Mouse (Mus musculus) hindbrain, embryonic 14.5 days (tissue): ENCODE data around the gene Relt. TPM values are rescaled to one million over a fixed set of nuclear protein-coding genes. Genes with fewer than 3 reads are reported as not detected.

ENCODE experiments used
- ATAC-seq: fragments of 200-750 bp; cut with Nextera tagmentation; 2 replicates; pipeline ENCODE4 v1.8.0; 2017; ENCODE audit warnings: moderate number of reproducible peaks, mild to moderate bottlenecking, moderate TSS enrichment, moderate library complexity; ENCODE audit not compliant: low FRiP score
- DNase-seq: peaks from one replicate; pipeline ENCODE4 v3.0.0-alpha.2; 2015; ENCODE audit warnings: low spot score
- H3K27ac ChIP-seq: fragments of 300-500 bp; sonication (generic); 2 replicates; pipeline ENCODE4 v1.5.1; 2014; ENCODE audit warnings: mild to moderate bottlenecking, moderate library complexity
- H3K27me3 ChIP-seq: fragments of 300-500 bp; sonication (generic); 2 replicates; pipeline ENCODE4 v1.6.1; 2014; ENCODE audit warnings: mild to moderate bottlenecking, low read length, mixed read lengths; ENCODE audit not compliant: control insufficient read depth, insufficient read depth
- H3K36me3 ChIP-seq: fragments of 300-500 bp; sonication (generic); replicated peaks from 2 replicates; pipeline ENCODE4 v1.6.1; 2014; ENCODE audit not compliant: control insufficient read depth, insufficient read depth
- H3K4me1 ChIP-seq: fragments of 300-500 bp; sonication (generic); replicated peaks from 2 replicates; pipeline ENCODE4 v1.6.1; 2014; ENCODE audit warnings: antibody characterized with exemption, low read length, mixed read lengths; ENCODE audit not compliant: control insufficient read depth, insufficient read depth
- H3K4me2 ChIP-seq: fragments of 300-500 bp; sonication (generic); replicated peaks from 2 replicates; pipeline ENCODE4 v1.6.1; 2014; ENCODE audit warnings: mild to moderate bottlenecking, moderate library complexity
- H3K4me3 ChIP-seq: fragments of 300-500 bp; sonication (generic); replicated peaks from 2 replicates; pipeline ENCODE4 v1.5.1; 2014; ENCODE audit warnings: mild to moderate bottlenecking, low read length
- H3K9ac ChIP-seq: fragments of 300-500 bp; sonication (generic); 2 replicates; pipeline ENCODE4 v1.6.1; 2014
- H3K9me3 ChIP-seq: fragments of 300-500 bp; sonication (generic); 2 replicates; pipeline ENCODE4 v1.6.1; 2016; ENCODE audit warnings: low read length; ENCODE audit not compliant: control insufficient read depth
- WGBS: fragments of 180-500 bp; shearing (Covaris S2); extraction: QIAGEN DNeasy Blood & Tissue Kit; methylation state at CpG from one replicate; pipeline ENCODE4 v1.1.7; 2014; 5-methylcytosine and 5-hydroxymethylcytosine counted together
- polyA plus RNA-seq: library from polyadenylated mRNA; unstranded; fragments of >200 nt; fragmentation: Nextera tagmentation; extraction: Ambion mirVana; gene quantifications from 2 replicates; pipeline ENCODE4 v1.2.1, GENCODE M21; 2014

Relt gene
- polyA plus RNA-seq, 1 experiment from 2014 or later: 5.0 TPM

- Histone ChIP-seq H3K9me3 (no peaks in the 10 kb centered on the region), H3K4me1 (0 out of 2 replicates have a peak, but pooled peaks cover 6% of the 10 kb centered on the region), H3K4me3 (no peak overlapping the region), H3K36me3 (peaks cover 13% of the 10 kb centered on the region), H3K27me3 (no peaks in the 10 kb centered on the region), H3K27ac (no peak overlapping the region), H3K9ac (no peak overlapping the region), H3K4me2 (no peak overlapping the region)
- ATAC-seq (no peak), DNase-seq (no peak)
- WGBS: 95% methylated on average over 5 of the region's 5 CpGs
Observed at GRCm38 (mm10) chr7:100842175-100842574, 21.1 kb downstream of the Relt start.

DNA sequence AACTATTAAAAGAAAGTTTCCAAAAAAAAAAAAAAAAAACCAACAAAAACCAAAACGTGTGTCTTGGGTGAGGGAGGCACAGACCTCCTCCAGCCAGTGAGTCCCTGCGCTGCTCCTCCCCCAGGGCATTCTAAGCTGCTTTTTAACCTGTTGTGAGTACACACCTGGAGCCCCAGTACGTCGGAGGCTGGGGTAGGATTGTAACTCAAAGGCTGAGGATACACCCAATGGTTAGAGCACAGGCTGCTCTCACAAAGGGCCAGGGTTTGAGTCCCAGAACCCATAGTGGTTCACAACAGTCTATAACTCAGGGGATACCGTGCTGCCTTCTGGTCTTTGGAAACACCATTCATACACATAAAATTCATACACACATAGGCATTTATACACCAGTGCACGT is 21.6 kb downstream of the Relt start:
- no peak overlapping the region for H3K4me3 ChIP-seq
- H3K4me2 ChIP-seq: no peak overlapping the region
- H3K9me3 ChIP-seq: no peaks in the 10 kb centered on the region
- no peak for ATAC-seq
- no peaks in the 10 kb centered on the region for H3K27me3 ChIP-seq
- DNase-seq: no peak
- no peak overlapping the region for H3K27ac ChIP-seq
- 90% methylated on average over 6 of the region's 6 CpGs for WGBS
- H3K4me1 ChIP-seq: 0 out of 2 replicates have a peak, but pooled peaks cover 6% of the 10 kb centered on the region
- H3K9ac ChIP-seq: no peak overlapping the region
- H3K36me3 ChIP-seq: peaks cover 19% of the 10 kb centered on the region

GRCm38 (mm10) chr7:100840906-100841305 is 22.3 kb downstream of the Relt start:
- Histone ChIP-seq H3K36me3 (peaks cover 26% of the 10 kb centered on the region), H3K4me1 (0 out of 2 replicates have a peak, but pooled peaks cover 6% of the 10 kb centered on the region), H3K4me3 (no peak overlapping the region), H3K9ac (no peak overlapping the region), H3K4me2 (no peak overlapping the region), H3K27me3 (no peaks in the 10 kb centered on the region), H3K27ac (no peak overlapping the region), H3K9me3 (no peaks in the 10 kb centered on the region)
- DNase-seq: no peak
- 100% methylated on average over 1 of the region's 1 CpGs for WGBS
- no peak for ATAC-seq

GRCm38 (mm10) chr7:100839632-100840402 is 23.4 kb downstream of the Relt start:
- no peak for DNase-seq
- no peaks in the 10 kb centered on the region for H3K27me3 ChIP-seq
- 74% methylated on average over 6 of the region's 6 CpGs for WGBS

GRCm38 (mm10) chr7:100837701-100838100 is 25.5 kb downstream of the Relt start:
- Histone ChIP-seq H3K4me3 (no peak overlapping the region), H3K36me3 (peaks cover 53% of the 10 kb centered on the region)
- WGBS: 52% methylated on average over 1 of the region's 1 CpGs

More at GRCm38 (mm10) chr7:100839632-100840402, 23.4 kb downstream of the Relt start:
- Histone ChIP-seq H3K27ac (no peak overlapping the region), H3K4me2 (no peak overlapping the region), H3K4me1 (no peaks in the 10 kb centered on the region), H3K9ac (no peak overlapping the region), H3K4me3 (no peak overlapping the region), H3K9me3 (no peaks in the 10 kb centered on the region), H3K36me3 (peaks cover 35% of the 10 kb centered on the region)
- no peak for ATAC-seq

GRCm38 (mm10) chr7:100836657-100837056 is 26.6 kb downstream of the Relt start:
- 95% methylated on average over 10 of the region's 10 CpGs for WGBS
- Histone ChIP-seq H3K9me3 (no peaks in the 10 kb centered on the region), H3K27me3 (no peaks in the 10 kb centered on the region), H3K36me3 (peaks cover 56% of the 10 kb centered on the region), H3K27ac (no peak overlapping the region), H3K4me3 (no peak overlapping the region), H3K9ac (no peak overlapping the region), H3K4me2 (no peak overlapping the region), H3K4me1 (no peaks in the 10 kb centered on the region)
- DNase-seq (no peak), ATAC-seq (no peak)

More at GRCm38 (mm10) chr7:100837701-100838100, 25.5 kb downstream of the Relt start:
- Histone ChIP-seq H3K4me1 (no peaks in the 10 kb centered on the region), H3K9ac (no peak overlapping the region), H3K27me3 (no peaks in the 10 kb centered on the region), H3K27ac (no peak overlapping the region), H3K4me2 (no peak overlapping the region), H3K9me3 (no peaks in the 10 kb centered on the region)
- no peak for DNase-seq
- ATAC-seq: no peak

- no peak overlapping the region for H3K9ac ChIP-seq
- WGBS: 91% methylated on average over 6 of the region's 6 CpGs
- no peak overlapping the region for H3K4me3 ChIP-seq
- H3K4me2 ChIP-seq: no peak overlapping the region
- H3K4me1 ChIP-seq: no peaks in the 10 kb centered on the region
- no peaks in the 10 kb centered on the region for H3K27me3 ChIP-seq
- DNase-seq (no peak), ATAC-seq (no peak)
- peaks cover 56% of the 10 kb centered on the region for H3K36me3 ChIP-seq
- no peak overlapping the region for H3K27ac ChIP-seq
- H3K9me3 ChIP-seq: no peaks in the 10 kb centered on the region
Observed at GRCm38 (mm10) chr7:100835711-100836110, 27.5 kb downstream of the Relt start.

GRCm38 (mm10) chr7:100835168-100835567 is 28.1 kb downstream of the Relt start:
- no peaks in the 10 kb centered on the region for H3K9me3 ChIP-seq
- no peak overlapping the region for H3K9ac ChIP-seq
- H3K4me2 ChIP-seq: no peak overlapping the region
- ATAC-seq (no peak), DNase-seq (no peak)
- WGBS: 97% methylated on average over 7 of the region's 7 CpGs
- no peak overlapping the region for H3K27ac ChIP-seq
- H3K4me3 ChIP-seq: no peak overlapping the region
- H3K4me1 ChIP-seq: no peaks in the 10 kb centered on the region
- H3K27me3 ChIP-seq: no peaks in the 10 kb centered on the region
- H3K36me3 ChIP-seq: peaks cover 56% of the 10 kb centered on the region

GRCm38 (mm10) chr7:100833859-100834258 is 29.4 kb downstream of the Relt start:
- Histone ChIP-seq H3K4me2 (no peak overlapping the region), H3K27ac (no peak overlapping the region), H3K36me3 (peaks cover 56% of the 10 kb centered on the region), H3K27me3 (no peaks in the 10 kb centered on the region), H3K9me3 (no peaks in the 10 kb centered on the region), H3K4me1 (no peaks in the 10 kb centered on the region), H3K9ac (no peak overlapping the region), H3K4me3 (no peak overlapping the region)
- 94% methylated on average over 1 of the region's 1 CpGs for WGBS
- ATAC-seq (no peak), DNase-seq (no peak)
